Mouse (Mus musculus): ENCODE data around the gene Ank. TPM values are rescaled to one million over a fixed set of nuclear protein-coding genes. Genes with fewer than 3 reads are reported as not detected.

Gene Ank
- polyA plus RNA-seq, 1 experiment, result 222 TPM

- Histone ChIP-seq H3K27ac (ENCODE audit: insufficient read depth, low read length) (peak overlapping the region; percentile 58; the same call in 1 of the 2 replicates), H3K4me1 (ENCODE audit: control insufficient read depth, insufficient read depth, low read length) (peaks cover 44% of the 10 kb centered on the region), H3K4me3 (replicated peaks; ENCODE audit: insufficient read depth, low read depth, low read length) (no peak overlapping the region), H3K27me3 (ENCODE audit: control insufficient read depth, insufficient read depth, low read length) (no peaks in the 10 kb centered on the region)
- TF ChIP-seq CTCF (IDR thresholded peaks at IDR 0.05; ENCODE audit: borderline replicate concordance, insufficient read depth, low read depth, low read length) (no peak), POLR2A (IDR thresholded peaks at IDR 0.05; ENCODE audit: borderline replicate concordance, insufficient read depth, low read length) (no peak)
- 82% methylated on average over 13 of the region's 13 CpGs for WGBS
- no peak for DNase-seq
Measured at GRCm38 (mm10) chr15:27502338-27502737, 35.9 kb downstream of the Ank start.

GRCm38 (mm10) chr15:27503221-27503620, 36.7 kb downstream of the Ank start:
- H3K4me1 ChIP-seq (ENCODE audit: control insufficient read depth, insufficient read depth, low read length), result peaks cover 40% of the 10 kb centered on the region
- no peak overlapping the region for H3K27ac ChIP-seq (ENCODE audit: insufficient read depth, low read length)
- no peak overlapping the region for H3K4me3 ChIP-seq (replicated peaks; ENCODE audit: insufficient read depth, low read depth, low read length)
- 18% methylated on average over 9 of the region's 9 CpGs for WGBS
- TF ChIP-seq CTCF (IDR thresholded peaks at IDR 0.05; ENCODE audit: borderline replicate concordance, insufficient read depth, low read depth, low read length) (no peak), POLR2A (IDR thresholded peaks at IDR 0.05; ENCODE audit: borderline replicate concordance, insufficient read depth, low read length) (no peak)
- no peaks in the 10 kb centered on the region for H3K27me3 ChIP-seq (ENCODE audit: control insufficient read depth, insufficient read depth, low read length)
- peak; percentile 45 to 53 for DNase-seq

GRCm38 (mm10) chr15:27503801-27504730, 37.6 kb downstream of the Ank start:
- no peaks in the 10 kb centered on the region for H3K27me3 ChIP-seq (ENCODE audit: control insufficient read depth, insufficient read depth, low read length)
- peak in 1 of 2 experiments; percentile 44 for DNase-seq
- TF ChIP-seq CTCF (IDR thresholded peaks at IDR 0.05; ENCODE audit: borderline replicate concordance, insufficient read depth, low read depth, low read length) (no peak), POLR2A (IDR thresholded peaks at IDR 0.05; ENCODE audit: borderline replicate concordance, insufficient read depth, low read length) (no peak)
- peaks cover 45% of the 10 kb centered on the region for H3K4me1 ChIP-seq (ENCODE audit: control insufficient read depth, insufficient read depth, low read length)
- 38% methylated on average over 20 of the region's 20 CpGs for WGBS
- no peak overlapping the region for H3K4me3 ChIP-seq (replicated peaks; ENCODE audit: insufficient read depth, low read depth, low read length)
- no peak overlapping the region for H3K27ac ChIP-seq (ENCODE audit: insufficient read depth, low read length)

- Histone ChIP-seq H3K4me1 (ENCODE audit: control insufficient read depth, insufficient read depth, low read length) (peaks cover 56% of the 10 kb centered on the region), H3K27me3 (ENCODE audit: control insufficient read depth, insufficient read depth, low read length) (no peaks in the 10 kb centered on the region), H3K4me3 (replicated peaks; ENCODE audit: insufficient read depth, low read depth, low read length) (no peak overlapping the region), H3K27ac (ENCODE audit: insufficient read depth, low read length) (peak overlapping the region; percentile 66)
- WGBS, result 18% methylated on average over 5 of the region's 5 CpGs
- no peak for TF ChIP-seq POLR2A (IDR thresholded peaks at IDR 0.05; ENCODE audit: borderline replicate concordance, insufficient read depth, low read length)
- TF ChIP-seq CTCF (IDR thresholded peaks at IDR 0.05; ENCODE audit: borderline replicate concordance, insufficient read depth, low read depth, low read length), result no peak
- peak; percentile 47 to 49 for DNase-seq
Measured at GRCm38 (mm10) chr15:27506127-27506886, 39.8 kb downstream of the Ank start.

GRCm38 (mm10) chr15:27506893-27507596, 40.6 kb downstream of the Ank start:
- TF ChIP-seq CTCF (IDR thresholded peaks at IDR 0.05; ENCODE audit: borderline replicate concordance, insufficient read depth, low read depth, low read length) (no peak), POLR2A (IDR thresholded peaks at IDR 0.05; ENCODE audit: borderline replicate concordance, insufficient read depth, low read length) (no peak)
- no peak for DNase-seq
- H3K4me1 ChIP-seq (ENCODE audit: control insufficient read depth, insufficient read depth, low read length), result peaks cover 56% of the 10 kb centered on the region
- H3K27ac ChIP-seq (ENCODE audit: insufficient read depth, low read length), result peak overlapping the region; percentile 66
- no peak overlapping the region for H3K4me3 ChIP-seq (replicated peaks; ENCODE audit: insufficient read depth, low read depth, low read length)
- no peaks in the 10 kb centered on the region for H3K27me3 ChIP-seq (ENCODE audit: control insufficient read depth, insufficient read depth, low read length)
- 85% methylated on average over 15 of the region's 15 CpGs for WGBS

- no peaks in the 10 kb centered on the region for H3K27me3 ChIP-seq (ENCODE audit: control insufficient read depth, insufficient read depth, low read length)
- peak; percentile 44 to 54 for DNase-seq
- H3K4me1 ChIP-seq (ENCODE audit: control insufficient read depth, insufficient read depth, low read length), result peaks cover 55% of the 10 kb centered on the region
- H3K27ac ChIP-seq (ENCODE audit: insufficient read depth, low read length), result peak overlapping the region; percentile 78; the same call in 1 of the 2 replicates
- WGBS, result 11% methylated on average over 7 of the region's 7 CpGs
- H3K4me3 ChIP-seq (replicated peaks; ENCODE audit: insufficient read depth, low read depth, low read length), result no peak overlapping the region
- TF ChIP-seq POLR2A (IDR thresholded peaks at IDR 0.05; ENCODE audit: borderline replicate concordance, insufficient read depth, low read length) (no peak), CTCF (IDR thresholded peaks at IDR 0.05; ENCODE audit: borderline replicate concordance, insufficient read depth, low read depth, low read length) (no peak)
Measured at GRCm38 (mm10) chr15:27508169-27508568, 41.7 kb downstream of the Ank start.

GRCm38 (mm10) chr15:27508982-27509381, 42.5 kb downstream of the Ank start:
- peak overlapping the region; percentile 78 for H3K27ac ChIP-seq (ENCODE audit: insufficient read depth, low read length)
- no peaks in the 10 kb centered on the region for H3K27me3 ChIP-seq (ENCODE audit: control insufficient read depth, insufficient read depth, low read length)
- H3K4me3 ChIP-seq (replicated peaks; ENCODE audit: insufficient read depth, low read depth, low read length), result no peak overlapping the region
- TF ChIP-seq CTCF (IDR thresholded peaks at IDR 0.05; ENCODE audit: borderline replicate concordance, insufficient read depth, low read depth, low read length) (no peak), POLR2A (IDR thresholded peaks at IDR 0.05; ENCODE audit: borderline replicate concordance, insufficient read depth, low read length) (no peak)
- peak; percentile 76 to 87 for DNase-seq
- peaks cover 52% of the 10 kb centered on the region for H3K4me1 ChIP-seq (ENCODE audit: control insufficient read depth, insufficient read depth, low read length)
- WGBS, result 19% methylated on average over 17 of the region's 17 CpGs
